Mouse (Mus musculus) lung, postnatal 0 days (tissue): ENCODE measurements around the gene Ankrd28.

ENCODE experiments used
- CTCF ChIP-seq: IDR thresholded peaks from 2 replicates; pipeline ENCODE4 v1.5.1; 2016; ENCODE audit warnings: antibody characterized with exemption, mild to moderate bottlenecking
- EP300 ChIP-seq: IDR thresholded peaks from 2 replicates; pipeline ENCODE4 v1.6.1; 2016; ENCODE audit warnings: antibody characterized with exemption, mild to moderate bottlenecking, control low read depth

DNA sequence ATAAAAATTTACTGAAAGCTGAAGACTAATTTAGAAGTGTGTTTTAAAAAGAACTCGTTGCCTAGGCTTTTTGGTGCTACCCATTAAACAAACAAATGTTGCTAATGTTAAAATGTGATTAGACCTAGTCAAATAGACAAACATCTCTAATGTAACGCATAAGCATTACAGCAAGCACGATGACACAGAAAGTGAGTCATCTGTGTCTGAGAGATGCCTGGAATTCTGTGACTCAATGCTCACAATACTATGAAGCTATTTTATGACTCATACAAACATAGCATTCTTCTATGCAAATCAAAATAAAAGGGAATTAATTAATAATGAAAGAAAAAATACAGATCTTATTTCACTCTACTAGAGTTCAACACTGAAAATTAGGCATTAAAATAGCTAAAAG, 61.9 kb downstream of the Ankrd28 start:
- no peak for TF ChIP-seq CTCF
- TF ChIP-seq EP300, result no peak
